Mouse (Mus musculus): ENCODE data around the gene Tcf15. TPM values are rescaled to one million over a fixed set of nuclear protein-coding genes. Genes with fewer than 3 reads are reported as not detected.

Gene Tcf15
- total RNA-seq, 2 experiments from 2014 or later: 18.4 to 21.9 TPM

GRCm38 (mm10) chr2:152166257-152166656, 22.9 kb downstream of the Tcf15 start:
- DNase-seq (ENCODE audit: low spot score in 2 of 2): no peak

GRCm38 (mm10) chr2:152167851-152168290, 24.5 kb downstream of the Tcf15 start:
- peak in 1 of 2 experiments; percentile 45 for DNase-seq (ENCODE audit: low spot score in 2 of 2)

GRCm38 (mm10) chr2:152169377-152169776, 26.0 kb downstream of the Tcf15 start:
- no peak for DNase-seq (ENCODE audit: low spot score in 2 of 2)

GRCm38 (mm10) chr2:152174861-152175260, 31.5 kb downstream of the Tcf15 start:
- DNase-seq (ENCODE audit: low spot score in 2 of 2): no peak

GRCm38 (mm10) chr2:152176659-152177058, 33.3 kb downstream of the Tcf15 start:
- no peak for DNase-seq (ENCODE audit: low spot score in 2 of 2)

- DNase-seq (ENCODE audit: low spot score in 2 of 2): peak in 1 of 2 experiments; percentile 35
Measured at GRCm38 (mm10) chr2:152177162-152177805, 33.9 kb downstream of the Tcf15 start.

- no peak for DNase-seq (ENCODE audit: low spot score in 2 of 2)
Measured at GRCm38 (mm10) chr2:152177806-152178170, 34.4 kb downstream of the Tcf15 start.

GRCm38 (mm10) chr2:152178345-152178744, 35.0 kb downstream of the Tcf15 start:
- no peak for DNase-seq (ENCODE audit: low spot score in 2 of 2)

- no peak for DNase-seq (ENCODE audit: low spot score in 2 of 2)
Measured at GRCm38 (mm10) chr2:152179301-152179700, 35.9 kb downstream of the Tcf15 start.

- peak; percentile 46 to 75 for DNase-seq (ENCODE audit: low spot score in 2 of 2)
Measured at GRCm38 (mm10) chr2:152180323-152180722, 37.0 kb downstream of the Tcf15 start.

- no peak for DNase-seq (ENCODE audit: low spot score in 2 of 2)
Measured at GRCm38 (mm10) chr2:152187132-152187531, 43.8 kb downstream of the Tcf15 start.

- no peak for DNase-seq (ENCODE audit: low spot score in 2 of 2)
Measured at GRCm38 (mm10) chr2:152189213-152189612, 45.9 kb downstream of the Tcf15 start.

- DNase-seq (ENCODE audit: low spot score in 2 of 2): no peak
Measured at GRCm38 (mm10) chr2:152189640-152190039, 46.3 kb downstream of the Tcf15 start.

GRCm38 (mm10) chr2:152190161-152190560, 46.8 kb downstream of the Tcf15 start:
- DNase-seq (ENCODE audit: low spot score in 2 of 2): no peak

- DNase-seq (ENCODE audit: low spot score in 2 of 2): no peak
Measured at GRCm38 (mm10) chr2:152192591-152193345, 49.4 kb downstream of the Tcf15 start.

GRCm38 (mm10) chr2:152193346-152193710, 50.0 kb downstream of the Tcf15 start:
- DNase-seq (ENCODE audit: low spot score in 2 of 2): no peak

GRCm38 (mm10) chr2:152194586-152194985, 51.2 kb downstream of the Tcf15 start:
- DNase-seq (ENCODE audit: low spot score in 2 of 2): no peak

- DNase-seq (ENCODE audit: low spot score in 2 of 2): no peak
Measured at GRCm38 (mm10) chr2:152196896-152197295, 53.5 kb downstream of the Tcf15 start.

- peak in 1 of 2 experiments; percentile 51 for DNase-seq (ENCODE audit: low spot score in 2 of 2)
Measured at GRCm38 (mm10) chr2:152197301-152197712, 53.9 kb downstream of the Tcf15 start.

Measured in gastrocnemius, postnatal 4 days (tissue).